Mouse (Mus musculus): Measurements from ENCODE around the gene Slc12a9.

DNA sequence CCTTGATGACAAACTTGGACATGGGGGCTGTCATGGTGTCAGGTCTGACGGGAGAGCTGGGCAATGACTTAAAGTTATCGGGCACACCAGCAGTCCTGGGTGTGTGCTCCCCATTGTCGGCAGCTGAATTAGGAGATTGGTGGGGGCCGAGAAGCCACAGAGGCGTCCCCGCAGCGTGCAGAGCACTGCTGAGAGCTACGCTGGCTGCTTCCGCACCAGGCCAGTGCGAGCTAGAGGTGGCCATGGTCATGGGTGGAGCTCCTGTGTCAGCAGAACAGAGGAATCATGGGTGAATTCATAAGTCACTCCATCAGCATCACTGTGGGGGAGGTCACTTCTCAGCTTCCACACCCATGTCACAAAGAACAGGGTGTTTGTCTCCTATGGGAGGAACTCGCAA, 68.6 kb downstream of the Slc12a9 start:
- no peak for TF ChIP-seq CTCF (IDR thresholded peaks at IDR 0.05; ENCODE audit: insufficient read depth, low read length)
- TF ChIP-seq POLR2A (IDR thresholded peaks at IDR 0.05; ENCODE audit: borderline replicate concordance, extremely low read depth, low read depth, low read length) = no peak
